Mouse (Mus musculus) CH12.LX (cell line): ENCODE results near the gene Bpifb6.

ENCODE experiments used
- EP300 ChIP-seq: IDR thresholded peaks from 2 replicates; pipeline ENCODE4 v1.6.1; 2011; ENCODE audit warnings: low read length, improper control_type of control experiment
- POLR2A ChIP-seq: IDR thresholded peaks from 2 replicates; pipeline ENCODE4 v1.6.1; 2011; ENCODE audit warnings: low read depth, mild to moderate bottlenecking, improper control_type of control experiment, low read length

DNA sequence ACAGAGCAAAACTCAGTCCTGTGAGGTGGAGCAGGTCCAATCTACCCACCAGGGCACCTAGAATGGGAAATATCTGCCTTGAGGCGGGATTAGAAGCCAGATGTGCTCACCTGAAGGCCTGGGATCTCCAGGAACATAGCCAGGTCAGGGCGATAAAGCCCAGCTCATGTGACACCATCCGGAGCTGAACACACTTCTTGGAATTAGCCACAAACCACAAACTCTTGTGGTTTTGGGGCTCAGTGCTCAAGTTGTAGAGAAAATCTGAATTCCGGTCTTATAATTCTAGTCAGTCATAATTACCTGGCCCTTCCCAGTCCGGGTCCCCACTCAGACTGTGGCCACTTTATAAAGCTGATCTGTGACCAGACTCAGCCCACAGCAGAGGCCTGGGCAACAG, 37.7 kb downstream of the Bpifb6 start, which contains the start of gene Bpifb4:
- TF ChIP-seq POLR2A (no peak), EP300 (no peak)
